Mouse (Mus musculus) limb, embryonic 14.5 days (tissue): ENCODE results near the gene Zfyve27. TPM values are rescaled to one million over a fixed set of nuclear protein-coding genes. Genes with fewer than 3 reads are reported as not detected.

Source experiments
- ATAC-seq: fragments of 200-750 bp; cut with Nextera tagmentation; 2 replicates; pipeline ENCODE4 v1.8.0; 2017; ENCODE audit warnings: low read depth, moderate number of reproducible peaks, moderate TSS enrichment; ENCODE audit not compliant: low FRiP score
- DNase-seq: peaks from one replicate; pipeline ENCODE4 v3.0.0-alpha.2; 2015; ENCODE audit warnings: low spot score
- H3K27ac ChIP-seq: fragments of 300-500 bp; sonication (generic); replicated peaks from 2 replicates; pipeline ENCODE4 v1.5.1; 2014; ENCODE audit warnings: low read depth, mild to moderate bottlenecking, low read length, moderate library complexity, mixed read lengths
- H3K27me3 ChIP-seq: fragments of 300-500 bp; sonication (generic); 2 replicates; pipeline ENCODE4 v1.6.1; 2014; ENCODE audit warnings: low read length, mixed read lengths; ENCODE audit not compliant: control insufficient read depth, insufficient read depth
- H3K36me3 ChIP-seq: fragments of 300-500 bp; sonication (generic); 2 replicates; pipeline ENCODE4 v1.6.1; 2014; ENCODE audit warnings: mild to moderate bottlenecking, low read length, moderate library complexity, mixed read lengths; ENCODE audit not compliant: control insufficient read depth, insufficient read depth
- H3K4me1 ChIP-seq: fragments of 300-500 bp; sonication (generic); 2 replicates; pipeline ENCODE4 v1.6.1; 2014; ENCODE audit warnings: antibody characterized with exemption, low read length, mixed read lengths; ENCODE audit not compliant: control insufficient read depth, insufficient read depth
- H3K4me2 ChIP-seq: fragments of 300-500 bp; sonication (generic); replicated peaks from 2 replicates; pipeline ENCODE4 v1.6.1; 2014; ENCODE audit warnings: low read depth, mild to moderate bottlenecking, low read length, moderate library complexity; ENCODE audit not compliant: severe bottlenecking
- H3K4me3 ChIP-seq: fragments of 300-500 bp; sonication (generic); replicated peaks from 2 replicates; pipeline ENCODE4 v1.5.1; 2014; ENCODE audit warnings: low read length
- H3K9ac ChIP-seq: fragments of 300-500 bp; sonication (generic); 2 replicates; pipeline ENCODE4 v1.6.1; 2014; ENCODE audit warnings: mild to moderate bottlenecking, low read depth, low read length, moderate library complexity; ENCODE audit not compliant: severe bottlenecking
- H3K9me3 ChIP-seq: fragments of 300-500 bp; sonication (generic); 2 replicates; pipeline ENCODE4 v1.6.1; 2016; ENCODE audit warnings: low read length; ENCODE audit not compliant: control insufficient read depth
- POLR2A ChIP-seq: fragments of 200-500 bp; IDR thresholded peaks from 2 replicates; pipeline ENCODE4 v1.8.0; 2012; ENCODE audit warnings: inconsistent platforms, mild to moderate bottlenecking, moderate library complexity, borderline replicate concordance; ENCODE audit not compliant: insufficient read depth, insufficient read length; ENCODE audit errors: extremely low read depth
- WGBS: fragments of 180-500 bp; shearing (Covaris S2); extraction: QIAGEN DNeasy Blood & Tissue Kit; methylation state at CpG from one replicate; pipeline ENCODE4 v1.1.7; 2014; 5-methylcytosine and 5-hydroxymethylcytosine counted together
- polyA plus RNA-seq, 2 experiments: library from polyadenylated mRNA; depleted of rRNA in 1 of 2; stranded (reverse) in 1 of 2; unstranded in 1 of 2; fragments of >200 nt; fragmentation: Nextera tagmentation in 1 of 2; extraction: Ambion mirVana in 1 of 2; gene quantifications; 2 replicates each; pipeline versions ENCODE4 v1.2.1 to v1.2.3; 2012 to 2014

Gene Zfyve27
- polyA plus RNA-seq, 2 experiments = 13.1 to 47.4 TPM

- no peak for ATAC-seq
- Histone ChIP-seq H3K4me1 (peaks cover 29% of the 10 kb centered on the region), H3K36me3 (peaks cover 9% of the 10 kb centered on the region), H3K9ac (peak overlapping the region; percentile 89), H3K9me3 (no peaks in the 10 kb centered on the region), H3K4me2 (peak overlapping the region; percentile 79), H3K4me3 (peak overlapping the region; percentile 83), H3K27me3 (no peaks in the 10 kb centered on the region), H3K27ac (peak overlapping the region; percentile 94)
- no peak for TF ChIP-seq POLR2A
- WGBS = 87% methylated on average over 9 of the region's 9 CpGs
- no peak for DNase-seq
Measured at GRCm38 (mm10) chr19:42146276-42147010, 17.3 kb upstream of the Zfyve27 start.

GRCm38 (mm10) chr19:42147170-42147768 is 16.5 kb upstream of the Zfyve27 start, which contains the start of gene Marveld1:
Gene Marveld1, plus strand, starts transcription at chr19:42147400.
- under 1% methylated on average over 46 of the region's 57 CpGs for WGBS
- Histone ChIP-seq H3K4me2 (peak within 1 kb of the TSS; percentile 79), H3K9ac (peak within 1 kb of the TSS; percentile 89), H3K9me3 (no peaks in the 10 kb centered on the region), H3K36me3 (peaks cover 11% of the 10 kb centered on the region), H3K27ac (peak within 1 kb of the TSS; percentile 94), H3K4me3 (peak within 1 kb of the TSS; percentile 83), H3K4me1 (peaks cover 29% of the 10 kb centered on the region), H3K27me3 (no peaks in the 10 kb centered on the region)
- ATAC-seq (peak; percentile 84), DNase-seq (peak; percentile 87)
- peak; percentile 53; the same call in 1 of the 2 replicates for TF ChIP-seq POLR2A

- H3K4me3 ChIP-seq = peak overlapping the region; percentile 83
- TF ChIP-seq POLR2A = no peak
- under 1% methylated on average over 52 of the region's 63 CpGs for WGBS
- peaks cover 29% of the 10 kb centered on the region for H3K4me1 ChIP-seq
- DNase-seq = no peak
- no peaks in the 10 kb centered on the region for H3K9me3 ChIP-seq
- H3K27me3 ChIP-seq = no peaks in the 10 kb centered on the region
- peaks cover 13% of the 10 kb centered on the region for H3K36me3 ChIP-seq
- ATAC-seq = peak; percentile 12
- peak overlapping the region; percentile 89 for H3K9ac ChIP-seq
- peak overlapping the region; percentile 94 for H3K27ac ChIP-seq
- H3K4me2 ChIP-seq = peak overlapping the region; percentile 79
Measured at GRCm38 (mm10) chr19:42147769-42148568, 15.8 kb upstream of the Zfyve27 start.

- no peaks in the 10 kb centered on the region for H3K9me3 ChIP-seq
- peaks cover 29% of the 10 kb centered on the region for H3K4me1 ChIP-seq
Measured at GRCm38 (mm10) chr19:42148569-42148860, 15.2 kb upstream of the Zfyve27 start.

GRCm38 (mm10) chr19:42151990-42152389 is 11.8 kb upstream of the Zfyve27 start:
- ATAC-seq = no peak
- H3K4me1 ChIP-seq = peaks cover 21% of the 10 kb centered on the region
- no peak overlapping the region for H3K4me3 ChIP-seq
- H3K9me3 ChIP-seq = no peaks in the 10 kb centered on the region
- H3K4me2 ChIP-seq = no peak overlapping the region
- no peak overlapping the region for H3K27ac ChIP-seq
- no peak for TF ChIP-seq POLR2A
- no peaks in the 10 kb centered on the region for H3K27me3 ChIP-seq
- under 1% methylated on average over 6 of the region's 6 CpGs for WGBS
- DNase-seq = peak; percentile 85
- no peak overlapping the region for H3K9ac ChIP-seq
- H3K36me3 ChIP-seq = peaks cover 13% of the 10 kb centered on the region

More at GRCm38 (mm10) chr19:42148569-42148860, 15.2 kb upstream of the Zfyve27 start:
- peaks cover 13% of the 10 kb centered on the region for H3K36me3 ChIP-seq
- H3K9ac ChIP-seq = peak overlapping the region; percentile 89
- no peak for TF ChIP-seq POLR2A
- peak overlapping the region; percentile 79 for H3K4me2 ChIP-seq
- WGBS = 10% methylated on average over 7 of the region's 7 CpGs
- peak; percentile 65 for ATAC-seq
- peak; percentile 74 for DNase-seq
- H3K27ac ChIP-seq = peak overlapping the region; percentile 94
- peak overlapping the region; percentile 83 for H3K4me3 ChIP-seq
- no peaks in the 10 kb centered on the region for H3K27me3 ChIP-seq
